Mouse (Mus musculus) heart, postnatal 25 days (tissue): ENCODE results near the gene Tas1r3. TPM values are rescaled to one million over a fixed set of nuclear protein-coding genes. Genes with fewer than 3 reads are reported as not detected.

Experiments
- DNase-seq: peaks from one replicate; pipeline ENCODE4 v3.0.0; 2022; ENCODE audit warnings: low spot score
- intact Hi-C: fragments of 180-260 bp; cut with DNase I; formaldehyde crosslinking; loops from one replicate; pipeline ENCODE4 v1.15.1; 2025
- microRNA-seq: library from miRNA; unstranded; fragments of <30 nt; microRNA quantifications from one replicate; pipeline ENCODE4 v1.2.0, GENCODE M21; 2022
- total RNA-seq, 2 experiments: library from RNA; stranded (reverse); gene quantifications; 2 replicates each; pipeline ENCODE4 v1.2.3; 2021

Gene Tas1r3
- total RNA-seq, 2 experiments from 2014 or later: 0.14 to 0.26 TPM

DNA sequence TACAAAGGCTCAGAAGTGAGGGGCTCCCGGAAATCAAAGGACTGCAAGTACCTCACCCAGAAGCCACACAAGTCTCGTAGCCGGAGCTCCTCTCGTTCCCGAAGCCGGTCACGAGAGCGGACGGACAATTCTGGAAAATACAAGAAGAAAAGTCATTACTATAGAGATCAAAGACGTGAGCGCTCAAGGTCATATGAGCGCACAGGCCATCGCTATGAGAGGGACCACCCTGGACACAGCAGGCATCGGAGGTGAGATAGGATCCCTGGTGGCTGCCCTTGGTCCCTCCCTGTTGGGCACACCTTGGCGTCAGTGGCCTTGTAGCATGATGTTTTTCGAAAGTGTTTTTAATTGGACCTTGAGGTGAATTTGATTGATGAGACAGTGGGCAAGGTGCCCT is 39.7 kb downstream of the Tas1r3 start:
- DNase-seq: no peak
- intact Hi-C loops: no loop called here

GRCm38 (mm10) chr4:155821025-155821424 is 42.1 kb downstream of the Tas1r3 start:
- intact Hi-C loops: no loop called here
- DNase-seq: no peak

GRCm38 (mm10) chr4:155817533-155817932 is 45.6 kb downstream of the Tas1r3 start:
- no peak for DNase-seq
- intact Hi-C loops: no loop called here

GRCm38 (mm10) chr4:155812665-155813181 is 50.4 kb downstream of the Tas1r3 start:
- intact Hi-C loops: loop anchor here (2.0 kb wide), 1 partner anchor 18 kb away; the partner anchor contains the start of gene Aurkaip1
- no peak for DNase-seq

- DNase-seq: peak; percentile 91
- intact Hi-C loops: loop anchor here (2.0 kb wide), 1 partner anchor 19 kb away; the partner anchor contains the start of gene Aurkaip1
Observed at GRCm38 (mm10) chr4:155811929-155812664, 51.1 kb downstream of the Tas1r3 start, which contains the start of gene Ccnl2. Gene Ccnl2 (plus strand): TSS chr4:155812489.

Small RNA genes within 50 kb of the gene (microRNA-seq; reads per million reads assigned to microRNA genes)
- not detected for gene Gm22991

Other genes starting within 250 kb of the Tas1r3 start
- 10 to 100 TPM; 29.2 to 30.3 TPM for gene Cdk11b, start 238.5 kb downstream of the Tas1r3 start, total RNA-seq
- not detected for gene Gm10563, start 218.0 kb downstream of the Tas1r3 start, total RNA-seq
- gene Mmp23, start 210.0 kb downstream of the Tas1r3 start, total RNA-seq: 1 to 10 TPM; 8.5 to 8.6 TPM
- gene Mib2, start 194.2 kb downstream of the Tas1r3 start, total RNA-seq: 10 to 100 TPM; 23.0 to 28.0 TPM
- gene Fndc10, start 169.0 kb downstream of the Tas1r3 start, total RNA-seq: 1 to 10 TPM; 1.2 TPM
- 10 to 100 TPM; 41.8 to 44.6 TPM for gene Ssu72, start 158.6 kb downstream of the Tas1r3 start, total RNA-seq
- under 1 TPM; 0.60 to 0.87 TPM for gene Tmem240, start 128.6 kb downstream of the Tas1r3 start, total RNA-seq
- gene Atad3a, start 102.3 kb downstream of the Tas1r3 start, total RNA-seq: 10 to 100 TPM; 49.6 to 50.3 TPM
- gene Vwa1, start 88.7 kb downstream of the Tas1r3 start, total RNA-seq: 1 to 10 TPM; 7.9 to 9.4 TPM
- under 1 TPM; 0.75 to 0.84 TPM for gene Tmem88b, start 77.5 kb downstream of the Tas1r3 start, total RNA-seq
- gene Ankrd65, start 72.9 kb downstream of the Tas1r3 start, total RNA-seq: not detected
- 10 to 100 TPM; 75.0 to 78.0 TPM for gene Mrpl20, start 60.5 kb downstream of the Tas1r3 start, total RNA-seq
- gene Ccnl2, start 50.9 kb downstream of the Tas1r3 start, total RNA-seq: 10 to 100 TPM; 35.6 to 37.8 TPM
- gene Aurkaip1, start 32.1 kb downstream of the Tas1r3 start, total RNA-seq: 100 to 1,000 TPM; 108 to 109 TPM
- gene Mxra8, start 23.7 kb downstream of the Tas1r3 start, total RNA-seq: 10 to 100 TPM; 30.5 to 33.0 TPM
- gene Dvl1, start 16.0 kb downstream of the Tas1r3 start, total RNA-seq: 10 to 100 TPM; 43.3 to 44.3 TPM
- gene Cptp, start 6.1 kb upstream of the Tas1r3 start, total RNA-seq: 10 to 100 TPM in 1 of 2 experiments, 1 to 10 TPM in 1; 8.1 to 10.5 TPM
- 10 to 100 TPM; 15.9 to 17.5 TPM for gene Ints11, start 6.2 kb upstream of the Tas1r3 start, total RNA-seq
- 10 to 100 TPM; 12.8 to 13.8 TPM for gene Pusl1, start 28.4 kb upstream of the Tas1r3 start, total RNA-seq
- 10 to 100 TPM; 11.7 to 18.0 TPM for gene Acap3, start 28.5 kb upstream of the Tas1r3 start, total RNA-seq
- 10 to 100 TPM; 50.7 to 60.2 TPM for gene Ube2j2, start 80.5 kb upstream of the Tas1r3 start, total RNA-seq
- 10 to 100 TPM; 13.3 to 14.6 TPM for gene C1qtnf12, start 99.0 kb upstream of the Tas1r3 start, total RNA-seq
- gene B3galt6, start 129.3 kb upstream of the Tas1r3 start, total RNA-seq: 1 to 10 TPM; 2.4 to 2.7 TPM
- 10 to 100 TPM; 77.3 to 81.8 TPM for gene Sdf4, start 129.5 kb upstream of the Tas1r3 start, total RNA-seq
- gene Tnfrsf4, start 150.5 kb upstream of the Tas1r3 start, total RNA-seq: under 1 TPM in 1 of 2 experiments, not detected in 1; 0.23 TPM
- gene Tnfrsf18, start 162.8 kb upstream of the Tas1r3 start, total RNA-seq: under 1 TPM in 1 of 2 experiments, not detected in 1; 0.34 TPM
- not detected for gene Ttll10, start 196.1 kb upstream of the Tas1r3 start, total RNA-seq
- gene 9430015G10Rik, start 246.6 kb upstream of the Tas1r3 start, total RNA-seq: 1 to 10 TPM; 3.3 to 3.6 TPM